Comparison of ENCODE assay signal across 31 mouse cellular contexts in genomic region chr14:53794527-53794926, GRCm38 (mm10).
DNase-seq lines count a peak whose midpoint lies in the region; ATAC-seq and TF ChIP-seq lines count a peak whose summit lies in the region.
"Had no signal": no experiment of that assay in that cellular context is flagged by ENCODE, and none has a peak within 500 bp of the region (broad histone marks: within the 10 kb centered on the region; RNA-seq: fewer than 3 reads in every experiment).

No protein-coding gene starts in this region.

- no peak for TF ChIP-seq EP300 in liver, embryonic 14.5 days (IDR thresholded peaks at IDR 0.05; ENCODE audit: low read depth)
- no peak for TF ChIP-seq EP300 in liver, postnatal 0 days (IDR thresholded peaks at IDR 0.05; ENCODE audit: low read depth)

- no peaks in the 10 kb centered on the region for H3K27me3 ChIP-seq in liver, embryonic 14.5 days (ENCODE audit: control insufficient read depth, insufficient read depth, low read length)
- H3K27me3 ChIP-seq in liver, postnatal 0 days (ENCODE audit: insufficient read depth, low read length) = no peaks in the 10 kb centered on the region
- H3K27me3 ChIP-seq in forebrain, embryonic 14.5 days (replicated peaks; ENCODE audit: control insufficient read depth, insufficient read depth, low read length) = no peaks in the 10 kb centered on the region
- H3K27me3 ChIP-seq: forebrain, embryonic 15.5 days; heart, embryonic 12.5 days; hindbrain, embryonic 13.5 days; Patski; stomach, embryonic 15.5 days had no signal

- H3K27ac ChIP-seq in liver, embryonic 14.5 days = no peak overlapping the region
- no peak overlapping the region for H3K27ac ChIP-seq in liver, postnatal 0 days (ENCODE audit: low read depth)
- H3K27ac ChIP-seq in forebrain, embryonic 14.5 days (ENCODE audit: low read depth, low read length) = no peak overlapping the region
- H3K27ac ChIP-seq: forebrain, embryonic 15.5 days; heart, adult 2 months; hindbrain, embryonic 13.5 days; kidney, postnatal 0 days; macrophage; stomach, embryonic 15.5 days had no signal

- peak; percentile 53; the same call in 1 of the 2 replicates for ATAC-seq in liver, embryonic 14.5 days (ENCODE audit: insufficient read depth)
- no peak for ATAC-seq in liver, postnatal 0 days
- ATAC-seq in forebrain, embryonic 14.5 days = no peak
- ATAC-seq: forebrain, embryonic 15.5 days; intestine, embryonic 16.5 days; Patski had no signal

- peaks cover 8 to 16% of the 10 kb centered on the region in 2 experiments; a peak in 3 of 4 replicates for H3K4me1 ChIP-seq in liver, embryonic 14.5 days (replicated peaks; ENCODE audit: control insufficient read depth in 2 of 2, insufficient read depth in 2 of 2, low read length in 1 of 2)
- H3K4me1 ChIP-seq in liver, postnatal 0 days (ENCODE audit: insufficient read depth) = no peaks in the 10 kb centered on the region; the same call in 1 of the 2 replicates
- no peaks in the 10 kb centered on the region for H3K4me1 ChIP-seq in forebrain, embryonic 14.5 days (ENCODE audit: control insufficient read depth, insufficient read depth, low read length)
- H3K4me1 ChIP-seq: forebrain, embryonic 15.5 days; hindbrain, embryonic 13.5 days; stomach, embryonic 15.5 days had no signal

- no peak overlapping the region for H3K4me3 ChIP-seq in liver, embryonic 14.5 days (ENCODE audit: insufficient read depth in 1 of 2, low read depth in 2 of 2, low read length in 2 of 2)
- no peak overlapping the region for H3K4me3 ChIP-seq in liver, postnatal 0 days (ENCODE audit: low read depth, low read length)
- no peak overlapping the region for H3K4me3 ChIP-seq in forebrain, embryonic 14.5 days (ENCODE audit: low read depth, low read length)
- H3K4me3 ChIP-seq: forebrain, embryonic 15.5 days; heart, adult 2 months; heart, embryonic 12.5 days; hindbrain, embryonic 13.5 days; myocyte; stomach, embryonic 15.5 days had no signal

- 80% methylated on average over 5 of the region's 5 CpGs for WGBS in liver, embryonic 14.5 days (ENCODE audit: insufficient replicate concordance)
- 81% methylated on average over 5 of the region's 5 CpGs for WGBS in liver, postnatal 0 days (ENCODE audit: insufficient replicate concordance)
- 80% methylated on average over 5 of the region's 5 CpGs for WGBS in forebrain, embryonic 14.5 days

- no peak for DNase-seq in liver, embryonic 14.5 days (ENCODE audit: low read depth in 3 of 3, low spot score in 3 of 3)
- DNase-seq in liver, postnatal 0 days = no peak
- peak; percentile 57 for DNase-seq in CD4-positive helper T cell, adult 2 months (ENCODE audit: low read depth, low spot score)
- peak; percentile 26 for DNase-seq in T-cell, adult 2 months (ENCODE audit: low spot score)
- DNase-seq in thymus, postnatal 0 days (ENCODE audit: low spot score) = peak; percentile 83
- no peak for DNase-seq in urinary bladder, postnatal 14 days (ENCODE audit: low spot score)
- DNase-seq in ovary, adult 18-20 months (ENCODE audit: low spot score) = no peak
- DNase-seq in forebrain, embryonic 14.5 days (ENCODE audit: low spot score) = no peak
- DNase-seq: cerebellum, adult 8-10 months; cerebellum, postnatal 25 days; gastrocnemius, postnatal 25 days; heart, adult 2 months; heart, postnatal 4 days; kidney, adult 8-10 months; layer of hippocampus, postnatal 36 days; left cerebral cortex, postnatal 4 days; lung, adult 2 months; lung, postnatal 10 days; retina, postnatal 1 day; right cerebral cortex, postnatal 14 days had no signal

- H3K9me3 ChIP-seq in liver, embryonic 14.5 days (ENCODE audit: control insufficient read depth, low read length) = no peaks in the 10 kb centered on the region
- H3K9me3 ChIP-seq in liver, postnatal 0 days (ENCODE audit: low read length) = no peaks in the 10 kb centered on the region
- H3K9me3 ChIP-seq in forebrain, embryonic 14.5 days (replicated peaks; ENCODE audit: control insufficient read depth, low read length) = no peaks in the 10 kb centered on the region
- H3K9me3 ChIP-seq: forebrain, embryonic 15.5 days; G1E; heart, embryonic 12.5 days; hindbrain, embryonic 13.5 days; stomach, embryonic 15.5 days had no signal

- no peak overlapping the region for H3K9ac ChIP-seq in liver, embryonic 14.5 days (replicated peaks)
- no peak overlapping the region for H3K9ac ChIP-seq in liver, postnatal 0 days (replicated peaks)
- H3K9ac ChIP-seq in forebrain, embryonic 14.5 days (ENCODE audit: low read length) = no peak overlapping the region
- H3K9ac ChIP-seq: forebrain, embryonic 15.5 days; heart, embryonic 12.5 days; hindbrain, embryonic 13.5 days; stomach, embryonic 15.5 days had no signal

- H3K36me3 ChIP-seq in liver, embryonic 14.5 days (replicated peaks; ENCODE audit: control insufficient read depth, insufficient read depth, low read depth) = no peaks in the 10 kb centered on the region
- no peaks in the 10 kb centered on the region for H3K36me3 ChIP-seq in liver, postnatal 0 days (replicated peaks; ENCODE audit: insufficient read depth, low read length)
- H3K36me3 ChIP-seq in forebrain, embryonic 14.5 days (ENCODE audit: control insufficient read depth, insufficient read depth, low read length) = no peaks in the 10 kb centered on the region
- H3K36me3 ChIP-seq: forebrain, embryonic 15.5 days; G1E; heart, embryonic 12.5 days; hindbrain, embryonic 13.5 days; stomach, embryonic 15.5 days had no signal

- TF ChIP-seq CTCF in liver, embryonic 14.5 days (IDR thresholded peaks at IDR 0.05; ENCODE audit: low read depth) = no peak
- TF ChIP-seq CTCF in liver, postnatal 0 days (IDR thresholded peaks at IDR 0.05; ENCODE audit: low read depth) = no peak

- no peak overlapping the region for H3K4me2 ChIP-seq in liver, embryonic 14.5 days (ENCODE audit: low read depth)
- H3K4me2 ChIP-seq in liver, postnatal 0 days (ENCODE audit: low read depth, low read length) = no peak overlapping the region
- H3K4me2 ChIP-seq in forebrain, embryonic 14.5 days (ENCODE audit: low read length) = no peak overlapping the region
- H3K4me2 ChIP-seq: forebrain, embryonic 15.5 days; heart, embryonic 12.5 days; hindbrain, embryonic 13.5 days; midbrain, embryonic 11.5 days; stomach, embryonic 15.5 days had no signal

Comparison
In these comparisons a context has a peak if more than half of its experiments do, and no peak if none do; other contexts are left out.
1. DNase-seq: peak in CD4-positive helper T cell, adult 2 months (single experiment), T-cell, adult 2 months (single experiment) and thymus, postnatal 0 days (single experiment); none in liver, embryonic 14.5 days (0 of 3), liver, postnatal 0 days (single experiment), urinary bladder, postnatal 14 days (single experiment), ovary, adult 18-20 months (single experiment) and forebrain, embryonic 14.5 days (single experiment).